Mouse (Mus musculus) stomach, embryonic 14.5 days (tissue): Measurements from ENCODE around the gene Gna12. TPM values are rescaled to one million over a fixed set of nuclear protein-coding genes. Genes with fewer than 3 reads are reported as not detected.

Experiments used
- polyA plus RNA-seq: library from polyadenylated mRNA; unstranded; fragments of >200 nt; fragmentation: Nextera tagmentation; extraction: Ambion mirVana; gene quantifications from 2 replicates; pipeline ENCODE4 v1.2.1, GENCODE M21; 2014

The Gna12 gene
- polyA plus RNA-seq, 1 experiment from 2014 or later = 17.2 TPM

Other genes starting within 250 kb of the Gna12 start
- gene Lfng, start 223.1 kb downstream of the Gna12 start, polyA plus RNA-seq = 22.4 and 25.8 TPM in 2 replicates
- 41.9 and 43.1 TPM in 2 replicates for gene Ttyh3, start 181.4 kb downstream of the Gna12 start, polyA plus RNA-seq
- 24.7 and 28.1 TPM in 2 replicates for gene Iqce, start 128.1 kb downstream of the Gna12 start, polyA plus RNA-seq
- gene Brat1, start 125.4 kb downstream of the Gna12 start, polyA plus RNA-seq = 12.5 and 14.8 TPM in 2 replicates
- 1.1 and 1.2 TPM in 2 replicates for gene Amz1, start 106.3 kb downstream of the Gna12 start, polyA plus RNA-seq
- gene Card11, start 170.2 kb upstream of the Gna12 start, polyA plus RNA-seq = 0.29 and 0.72 TPM in 2 replicates